Mouse (Mus musculus) mammary gland, adult 2 months (tissue): Measurements from ENCODE around the gene Cyb5r4. TPM values are rescaled to one million over a fixed set of nuclear protein-coding genes. Genes with fewer than 3 reads are reported as not detected.

Experiments used
- polyA plus RNA-seq: library from polyadenylated mRNA; depleted of rRNA; stranded (reverse); fragments of >200 nt; gene quantifications from 2 replicates; pipeline ENCODE4 v1.2.3, GENCODE M21; 2012; ENCODE audit warnings: low replicate concordance; rRNA removed

The Cyb5r4 gene
- polyA plus RNA-seq: 7.0 and 9.4 TPM in 2 replicates

GRCm38 (mm10) chr9:87021778-87022523 is at the start of gene Cyb5r4:
Cyb5r4 (plus strand) TSS chr9:87022014.

GRCm38 (mm10) chr9:87015288-87015937 is 6.4 kb upstream of the Cyb5r4 start, which contains the start of gene Ripply2:
Ripply2 (plus strand) TSS chr9:87015537.

Other genes with a start within 250 kb of the Cyb5r4 start
- 0.25 and 0.29 TPM in 2 replicates for gene Snap91, start 141.4 kb upstream of the Cyb5r4 start, polyA plus RNA-seq
- gene Ripply2, start 6.5 kb upstream of the Cyb5r4 start, polyA plus RNA-seq: not detected in 2 replicates
- gene Mrap2, start 122.3 kb downstream of the Cyb5r4 start, polyA plus RNA-seq: 0.09 and 0.14 TPM in 2 replicates
- gene Cep162, start 233.5 kb downstream of the Cyb5r4 start, polyA plus RNA-seq: 1.3 and 1.7 TPM in 2 replicates